Mouse (Mus musculus) liver, embryonic 12.5 days (tissue): ENCODE measurements around the gene Dzank1. TPM values are rescaled to one million over a fixed set of nuclear protein-coding genes. Genes with fewer than 3 reads are reported as not detected.

Source experiments
- ATAC-seq: fragments of 200-750 bp; cut with Nextera tagmentation; 2 replicates; pipeline ENCODE4 v1.8.0; 2017; ENCODE audit warnings: moderate number of reproducible peaks, mild to moderate bottlenecking, moderate library complexity
- H3K27ac ChIP-seq: fragments of 300-500 bp; sonication (generic); 2 replicates; pipeline ENCODE4 v1.5.1; 2016; ENCODE audit warnings: mild to moderate bottlenecking
- H3K27me3 ChIP-seq: fragments of 300-500 bp; sonication (generic); replicated peaks from 2 replicates; pipeline ENCODE4 v1.6.1; 2016; ENCODE audit warnings: mild to moderate bottlenecking, moderate library complexity
- H3K36me3 ChIP-seq: fragments of 300-500 bp; sonication (generic); 2 replicates; pipeline ENCODE4 v1.6.1; 2016; ENCODE audit warnings: mild to moderate bottlenecking, moderate library complexity
- H3K4me1 ChIP-seq: fragments of 300-500 bp; sonication (generic); 2 replicates; pipeline ENCODE4 v1.6.1; 2016
- H3K4me2 ChIP-seq: fragments of 300-500 bp; sonication (generic); 2 replicates; pipeline ENCODE4 v1.6.1; 2016; ENCODE audit warnings: mild to moderate bottlenecking, moderate library complexity
- H3K4me3 ChIP-seq: fragments of 300-500 bp; sonication (generic); 2 replicates; pipeline ENCODE4 v1.5.1; 2016; ENCODE audit warnings: mild to moderate bottlenecking, moderate library complexity
- H3K9ac ChIP-seq: fragments of 300-500 bp; sonication (generic); 2 replicates; pipeline ENCODE4 v1.6.1; 2016; ENCODE audit warnings: mild to moderate bottlenecking, moderate library complexity
- H3K9me3 ChIP-seq: fragments of 300-500 bp; sonication (generic); replicated peaks from 2 replicates; pipeline ENCODE4 v1.6.1; 2016; ENCODE audit warnings: mild to moderate bottlenecking, moderate library complexity
- WGBS: fragments of 180-500 bp; shearing (Covaris S2); methylation state at CpG from one replicate; pipeline ENCODE4 v1.1.7; 2016; ENCODE audit not compliant: insufficient replicate concordance; 5-methylcytosine and 5-hydroxymethylcytosine counted together
- polyA plus RNA-seq: library from polyadenylated mRNA; unstranded; fragments of >200 nt; fragmentation: Nextera tagmentation; extraction: Ambion mirVana; gene quantifications from 2 replicates; pipeline ENCODE4 v1.2.1, GENCODE M21; 2016

Gene Dzank1
- polyA plus RNA-seq, 1 experiment from 2014 or later = 0.21 TPM

GRCm38 (mm10) chr2:144431286-144431825, 95.9 kb downstream of the Dzank1 start:
- Histone ChIP-seq H3K36me3 (no peaks in the 10 kb centered on the region), H3K4me3 (no peak overlapping the region), H3K9me3 (no peaks in the 10 kb centered on the region), H3K4me2 (no peak overlapping the region), H3K9ac (no peak overlapping the region), H3K4me1 (no peaks in the 10 kb centered on the region), H3K27ac (no peak overlapping the region), H3K27me3 (no peaks in the 10 kb centered on the region)
- no peak for ATAC-seq
- 59% methylated on average over 5 of the region's 5 CpGs for WGBS

GRCm38 (mm10) chr2:144429171-144429570, 98.0 kb downstream of the Dzank1 start:
- ATAC-seq = no peak
- Histone ChIP-seq H3K27me3 (no peaks in the 10 kb centered on the region), H3K9ac (no peak overlapping the region), H3K9me3 (no peaks in the 10 kb centered on the region), H3K4me2 (no peak overlapping the region), H3K27ac (no peak overlapping the region), H3K4me1 (no peaks in the 10 kb centered on the region), H3K4me3 (no peak overlapping the region), H3K36me3 (no peaks in the 10 kb centered on the region)
- 72% methylated on average over 7 of the region's 7 CpGs for WGBS

GRCm38 (mm10) chr2:144428659-144429058, 98.6 kb downstream of the Dzank1 start:
- no peaks in the 10 kb centered on the region for H3K9me3 ChIP-seq
- no peaks in the 10 kb centered on the region for H3K36me3 ChIP-seq
- H3K27me3 ChIP-seq = no peaks in the 10 kb centered on the region
- H3K4me3 ChIP-seq = no peak overlapping the region
- no peak overlapping the region for H3K4me2 ChIP-seq
- H3K27ac ChIP-seq = no peak overlapping the region
- WGBS = 68% methylated on average over 8 of the region's 8 CpGs
- H3K4me1 ChIP-seq = no peaks in the 10 kb centered on the region
- no peak overlapping the region for H3K9ac ChIP-seq
- no peak for ATAC-seq

- ATAC-seq = no peak
- no peak overlapping the region for H3K27ac ChIP-seq
- no peaks in the 10 kb centered on the region for H3K36me3 ChIP-seq
- H3K9me3 ChIP-seq = no peaks in the 10 kb centered on the region
- no peaks in the 10 kb centered on the region for H3K4me1 ChIP-seq
- H3K4me2 ChIP-seq = no peak overlapping the region
- H3K4me3 ChIP-seq = no peak overlapping the region
- no peaks in the 10 kb centered on the region for H3K27me3 ChIP-seq
- WGBS = 52% methylated on average over 5 of the region's 5 CpGs
- no peak overlapping the region for H3K9ac ChIP-seq
Measured at GRCm38 (mm10) chr2:144427852-144428251, 99.4 kb downstream of the Dzank1 start.

GRCm38 (mm10) chr2:144425761-144426160, 101.5 kb downstream of the Dzank1 start:
- no peak overlapping the region for H3K9ac ChIP-seq
- H3K9me3 ChIP-seq = no peaks in the 10 kb centered on the region
- H3K27ac ChIP-seq = no peak overlapping the region
- H3K36me3 ChIP-seq = no peaks in the 10 kb centered on the region
- H3K4me2 ChIP-seq = no peak overlapping the region
- WGBS = 50% methylated on average over 1 of the region's 1 CpGs
- no peak for ATAC-seq
- no peak overlapping the region for H3K4me3 ChIP-seq
- H3K4me1 ChIP-seq = no peaks in the 10 kb centered on the region
- no peaks in the 10 kb centered on the region for H3K27me3 ChIP-seq

- H3K36me3 ChIP-seq = no peaks in the 10 kb centered on the region
- no peaks in the 10 kb centered on the region for H3K9me3 ChIP-seq
- WGBS = 70% methylated on average over 10 of the region's 10 CpGs
- no peak overlapping the region for H3K9ac ChIP-seq
- 0 out of 2 replicates have a peak, but pooled peaks cover 5% of the 10 kb centered on the region for H3K4me1 ChIP-seq
- no peak for ATAC-seq
- no peak overlapping the region for H3K27ac ChIP-seq
- H3K4me2 ChIP-seq = no peak overlapping the region
- H3K4me3 ChIP-seq = no peak overlapping the region
- H3K27me3 ChIP-seq = no peaks in the 10 kb centered on the region
Measured at GRCm38 (mm10) chr2:144422094-144422675, 105.0 kb downstream of the Dzank1 start.

Other genes with a start within 250 kb of the Dzank1 start
- 0.08 TPM in 1 of 2 replicates, not detected in the other for gene Ovol2, start 195.3 kb downstream of the Dzank1 start, polyA plus RNA-seq
- 26.3 and 28.3 TPM in 2 replicates for gene Kat14, start 158.4 kb downstream of the Dzank1 start, polyA plus RNA-seq
- 0.74 TPM in 1 of 2 replicates, not detected in the other for gene Pet117, start 158.4 kb downstream of the Dzank1 start, polyA plus RNA-seq
- 15.0 and 15.3 TPM in 2 replicates for gene Polr3f, start 304 bp upstream of the Dzank1 start, polyA plus RNA-seq
- gene Rbbp9, start 23.5 kb upstream of the Dzank1 start, polyA plus RNA-seq = 15.3 and 15.6 TPM in 2 replicates
- 69.0 and 73.1 TPM in 2 replicates for gene Sec23b, start 28.8 kb upstream of the Dzank1 start, polyA plus RNA-seq
- gene Smim26, start 66.6 kb upstream of the Dzank1 start, polyA plus RNA-seq = 29.6 TPM in 2 replicates
- 34.1 and 35.8 TPM in 2 replicates for gene Dtd1, start 72.5 kb upstream of the Dzank1 start, polyA plus RNA-seq